Comparison of ENCODE assay signal across 9 mouse cellular contexts in genomic region chr11:36096219-36096618, GRCm38 (mm10).
DNase-seq lines count a peak whose midpoint lies in the region; ATAC-seq and TF ChIP-seq lines count a peak whose summit lies in the region.
"Had no signal": no experiment of that assay in that cellular context is flagged by ENCODE, and none has a peak within 500 bp of the region (broad histone marks: within the 10 kb centered on the region; RNA-seq: fewer than 3 reads in every experiment).

No protein-coding gene starts in this region.

- 49% methylated on average over 14 of the region's 14 CpGs for WGBS in forebrain, embryonic 14.5 days
- 89% methylated on average over 14 of the region's 14 CpGs for WGBS in forebrain, embryonic 12.5 days
- 50% methylated on average over 14 of the region's 14 CpGs for WGBS in neural tube, embryonic 14.5 days
- WGBS in liver, embryonic 11.5 days: 89% methylated on average over 14 of the region's 14 CpGs
- WGBS in intestine, postnatal 0 days: 83% methylated on average over 14 of the region's 14 CpGs

- no peaks in the 10 kb centered on the region for H3K9me3 ChIP-seq in forebrain, embryonic 14.5 days (replicated peaks; ENCODE audit: control insufficient read depth, low read length)
- H3K9me3 ChIP-seq in forebrain, embryonic 12.5 days: no peaks in the 10 kb centered on the region
- no peaks in the 10 kb centered on the region for H3K9me3 ChIP-seq in neural tube, embryonic 14.5 days (ENCODE audit: control insufficient read depth, low read length)
- H3K9me3 ChIP-seq in liver, embryonic 11.5 days (ENCODE audit: control insufficient read depth, low read length): no peaks in the 10 kb centered on the region
- no peaks in the 10 kb centered on the region for H3K9me3 ChIP-seq in intestine, postnatal 0 days (ENCODE audit: control insufficient read depth)
- H3K9me3 ChIP-seq: heart, embryonic 15.5 days had no signal

- H3K4me2 ChIP-seq in forebrain, embryonic 14.5 days (ENCODE audit: low read length): no peak overlapping the region
- no peak overlapping the region for H3K4me2 ChIP-seq in forebrain, embryonic 12.5 days
- H3K4me2 ChIP-seq in neural tube, embryonic 14.5 days (ENCODE audit: low read depth, low read length): no peak overlapping the region
- H3K4me2 ChIP-seq in liver, embryonic 11.5 days: no peak overlapping the region
- no peak overlapping the region for H3K4me2 ChIP-seq in intestine, postnatal 0 days (replicated peaks; ENCODE audit: low read depth)
- H3K4me2 ChIP-seq: heart, embryonic 15.5 days had no signal

- peak overlapping the region; percentile 34; the same call in 1 of the 2 replicates for H3K27ac ChIP-seq in forebrain, embryonic 14.5 days (ENCODE audit: low read depth, low read length)
- H3K27ac ChIP-seq in forebrain, embryonic 12.5 days: no peak overlapping the region
- H3K27ac ChIP-seq in neural tube, embryonic 14.5 days (ENCODE audit: low read depth, low read length): no peak overlapping the region
- H3K27ac ChIP-seq in liver, embryonic 11.5 days (ENCODE audit: low read depth, low read length): no peak overlapping the region
- no peak overlapping the region for H3K27ac ChIP-seq in intestine, postnatal 0 days (ENCODE audit: low read depth, low read length)
- H3K27ac ChIP-seq: heart, embryonic 15.5 days had no signal

- TF ChIP-seq CTCF in intestine, postnatal 0 days (IDR thresholded peaks at IDR 0.05; ENCODE audit: low read depth): no peak

- DNase-seq in forebrain, embryonic 14.5 days (ENCODE audit: low spot score): peak; percentile 81
- DNase-seq in neural tube, embryonic 10.5 days (ENCODE audit: extremely low spot score, low spot score): no peak
- DNase-seq in layer of hippocampus, postnatal 36 days: peak; percentile 47 to 58
- no peak for DNase-seq in liver, embryonic 11.5 days (ENCODE audit: low spot score)
- DNase-seq in spleen, adult 18-20 months: no peak

- no peaks in the 10 kb centered on the region for H3K36me3 ChIP-seq in forebrain, embryonic 14.5 days (ENCODE audit: control insufficient read depth, insufficient read depth, low read length)
- H3K36me3 ChIP-seq in forebrain, embryonic 12.5 days (replicated peaks): no peaks in the 10 kb centered on the region
- H3K36me3 ChIP-seq in neural tube, embryonic 14.5 days (ENCODE audit: control insufficient read depth, insufficient read depth, low read length): no peaks in the 10 kb centered on the region
- H3K36me3 ChIP-seq in liver, embryonic 11.5 days (ENCODE audit: control insufficient read depth, insufficient read depth, low read length): no peaks in the 10 kb centered on the region
- H3K36me3 ChIP-seq in intestine, postnatal 0 days (ENCODE audit: control insufficient read depth, insufficient read depth): no peaks in the 10 kb centered on the region
- H3K36me3 ChIP-seq: heart, embryonic 15.5 days had no signal

- H3K27me3 ChIP-seq in forebrain, embryonic 14.5 days (replicated peaks; ENCODE audit: control insufficient read depth, insufficient read depth, low read length): no peaks in the 10 kb centered on the region
- H3K27me3 ChIP-seq in forebrain, embryonic 12.5 days: peaks cover 10% of the 10 kb centered on the region; the same call in 1 of the 2 replicates
- H3K27me3 ChIP-seq in neural tube, embryonic 14.5 days (ENCODE audit: control insufficient read depth, insufficient read depth, low read length): no peaks in the 10 kb centered on the region
- no peaks in the 10 kb centered on the region for H3K27me3 ChIP-seq in liver, embryonic 11.5 days (replicated peaks; ENCODE audit: control insufficient read depth, insufficient read depth, low read length)
- no peaks in the 10 kb centered on the region for H3K27me3 ChIP-seq in intestine, postnatal 0 days (replicated peaks; ENCODE audit: control insufficient read depth, insufficient read depth, low read length)
- H3K27me3 ChIP-seq: heart, embryonic 15.5 days had no signal

- H3K9ac ChIP-seq in forebrain, embryonic 14.5 days (ENCODE audit: low read length): no peak overlapping the region
- no peak overlapping the region for H3K9ac ChIP-seq in forebrain, embryonic 12.5 days
- H3K9ac ChIP-seq in neural tube, embryonic 14.5 days (replicated peaks; ENCODE audit: low read depth, low read length): no peak overlapping the region
- H3K9ac ChIP-seq in liver, embryonic 11.5 days (ENCODE audit: low read depth, low read length): no peak overlapping the region
- H3K9ac ChIP-seq in intestine, postnatal 0 days (ENCODE audit: low read depth, low read length): no peak overlapping the region
- H3K9ac ChIP-seq: heart, embryonic 15.5 days had no signal

- peaks cover 2% of the 10 kb centered on the region; the same call in 1 of the 2 replicates for H3K4me1 ChIP-seq in forebrain, embryonic 14.5 days (ENCODE audit: control insufficient read depth, insufficient read depth, low read length)
- H3K4me1 ChIP-seq in forebrain, embryonic 12.5 days: no peaks in the 10 kb centered on the region
- H3K4me1 ChIP-seq in neural tube, embryonic 14.5 days (ENCODE audit: control insufficient read depth, insufficient read depth, low read length): no peaks in the 10 kb centered on the region
- H3K4me1 ChIP-seq in liver, embryonic 11.5 days (replicated peaks; ENCODE audit: control insufficient read depth, insufficient read depth, low read length): no peaks in the 10 kb centered on the region
- H3K4me1 ChIP-seq in intestine, postnatal 0 days (replicated peaks; ENCODE audit: control insufficient read depth, insufficient read depth, low read length): no peaks in the 10 kb centered on the region

- H3K4me3 ChIP-seq in forebrain, embryonic 14.5 days (ENCODE audit: low read depth, low read length): no peak overlapping the region
- H3K4me3 ChIP-seq in forebrain, embryonic 12.5 days (replicated peaks): no peak overlapping the region
- no peak overlapping the region for H3K4me3 ChIP-seq in neural tube, embryonic 14.5 days (ENCODE audit: low read depth, low read length)
- H3K4me3 ChIP-seq in liver, embryonic 11.5 days (ENCODE audit: low read depth, low read length): no peak overlapping the region
- H3K4me3 ChIP-seq in intestine, postnatal 0 days (ENCODE audit: low read depth, low read length): no peak overlapping the region
- H3K4me3 ChIP-seq: heart, embryonic 15.5 days had no signal

- ATAC-seq in forebrain, embryonic 14.5 days: peak; percentile 80
- no peak for ATAC-seq in forebrain, embryonic 12.5 days (ENCODE audit: low FRiP score)
- peak; percentile 70; the same call in 1 of the 2 replicates for ATAC-seq in neural tube, embryonic 14.5 days (ENCODE audit: low read depth)
- no peak for ATAC-seq in liver, embryonic 11.5 days (replicated peaks; ENCODE audit: low FRiP score)
- no peak for ATAC-seq in intestine, postnatal 0 days

Comparison
In these comparisons a context has a peak if more than half of its experiments do, and no peak if none do; other contexts are left out.
1. ATAC-seq: peak in forebrain, embryonic 14.5 days (single experiment) and neural tube, embryonic 14.5 days (single experiment); none in forebrain, embryonic 12.5 days (single experiment), liver, embryonic 11.5 days (single experiment) and intestine, postnatal 0 days (single experiment).
2. DNase-seq: peak in forebrain, embryonic 14.5 days (single experiment) and layer of hippocampus, postnatal 36 days (2 of 2); none in neural tube, embryonic 10.5 days (single experiment), liver, embryonic 11.5 days (single experiment) and spleen, adult 18-20 months (0 of 2).